Mouse (Mus musculus): ENCODE data around the gene Tldc1.

Tldc1 gene

GRCm38 (mm10) chr8:119801168-119801567 is 23.0 kb upstream of the Tldc1 start:
- DNase-seq (ENCODE audit: low read depth) = no peak

GRCm38 (mm10) chr8:119798965-119799264 is 20.7 kb upstream of the Tldc1 start:
- DNase-seq (ENCODE audit: low read depth) = no peak

GRCm38 (mm10) chr8:119798170-119798964 is 20.2 kb upstream of the Tldc1 start:
- no peak for DNase-seq (ENCODE audit: low read depth)

GRCm38 (mm10) chr8:119795651-119796050 is 17.4 kb upstream of the Tldc1 start:
- no peak for DNase-seq (ENCODE audit: low read depth)

- DNase-seq (ENCODE audit: low read depth) = no peak
These were observed 16.5 kb upstream of the Tldc1 start for GRCm38 (mm10) chr8:119794689-119795088.

- no peak for DNase-seq (ENCODE audit: low read depth)
These were observed 13.8 kb upstream of the Tldc1 start for GRCm38 (mm10) chr8:119791804-119792704.

DNA sequence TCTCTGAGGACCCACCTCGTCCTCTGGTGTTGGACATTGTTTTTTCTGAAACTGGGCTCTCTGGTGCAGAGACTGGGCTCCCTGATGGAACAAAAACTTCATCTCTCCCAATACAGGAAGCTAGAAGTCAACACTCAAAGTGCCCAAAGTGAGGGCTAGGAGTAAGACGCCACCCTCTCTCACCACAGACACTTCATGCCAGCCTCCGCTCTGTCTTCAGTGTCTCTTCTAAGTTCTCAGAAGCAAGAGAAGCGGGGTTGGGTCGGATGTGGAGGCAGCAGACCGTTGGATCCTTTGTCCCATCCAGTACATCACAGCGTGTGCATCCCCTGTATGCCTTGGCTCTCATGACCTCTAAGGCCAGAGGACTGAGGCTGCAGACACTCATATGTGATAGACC is 11.4 kb upstream of the Tldc1 start:
- no peak for DNase-seq (ENCODE audit: low read depth)

- DNase-seq (ENCODE audit: low read depth) = no peak
These were observed 10.6 kb upstream of the Tldc1 start for GRCm38 (mm10) chr8:119788607-119789381.

DNA sequence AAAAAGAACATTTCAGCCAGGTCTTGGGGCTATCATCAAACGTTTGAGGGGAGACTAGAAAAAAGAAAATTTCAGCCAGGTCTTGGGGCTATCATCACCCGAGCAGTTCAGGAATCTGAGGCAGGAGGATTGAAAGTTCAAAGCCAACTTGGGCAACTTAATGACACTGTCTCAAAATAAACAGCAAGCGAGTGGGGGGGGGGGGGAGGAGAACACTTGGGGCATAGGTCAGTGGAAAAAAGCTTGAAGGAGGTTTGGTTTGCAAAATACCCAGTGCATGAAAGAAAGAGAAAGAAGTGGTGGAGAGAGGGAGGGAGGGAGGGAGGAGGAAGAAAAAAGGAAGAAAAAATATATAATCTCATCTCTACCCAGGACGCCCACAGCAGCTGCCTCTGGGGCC is 9.1 kb upstream of the Tldc1 start:
- DNase-seq (ENCODE audit: low read depth) = no peak

DNA sequence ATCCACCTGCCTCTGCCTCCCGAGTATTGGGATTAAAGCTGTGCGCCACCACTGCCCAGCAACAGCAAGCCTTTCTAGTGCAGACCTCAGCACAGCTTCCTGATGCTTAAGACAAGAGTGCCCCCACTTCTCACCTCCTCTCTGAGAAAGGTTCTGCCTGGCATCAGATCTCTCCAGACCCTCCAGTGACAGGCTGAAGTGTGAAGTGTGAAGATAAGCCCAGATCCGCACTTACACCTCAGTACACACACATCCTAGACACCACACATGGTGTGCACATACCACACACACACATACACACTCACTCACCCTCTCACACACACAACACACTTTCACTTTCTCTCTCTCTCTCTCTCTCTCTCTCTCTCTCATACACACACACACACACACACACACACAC is 8.7 kb upstream of the Tldc1 start:
- no peak for DNase-seq (ENCODE audit: low read depth)

DNA sequence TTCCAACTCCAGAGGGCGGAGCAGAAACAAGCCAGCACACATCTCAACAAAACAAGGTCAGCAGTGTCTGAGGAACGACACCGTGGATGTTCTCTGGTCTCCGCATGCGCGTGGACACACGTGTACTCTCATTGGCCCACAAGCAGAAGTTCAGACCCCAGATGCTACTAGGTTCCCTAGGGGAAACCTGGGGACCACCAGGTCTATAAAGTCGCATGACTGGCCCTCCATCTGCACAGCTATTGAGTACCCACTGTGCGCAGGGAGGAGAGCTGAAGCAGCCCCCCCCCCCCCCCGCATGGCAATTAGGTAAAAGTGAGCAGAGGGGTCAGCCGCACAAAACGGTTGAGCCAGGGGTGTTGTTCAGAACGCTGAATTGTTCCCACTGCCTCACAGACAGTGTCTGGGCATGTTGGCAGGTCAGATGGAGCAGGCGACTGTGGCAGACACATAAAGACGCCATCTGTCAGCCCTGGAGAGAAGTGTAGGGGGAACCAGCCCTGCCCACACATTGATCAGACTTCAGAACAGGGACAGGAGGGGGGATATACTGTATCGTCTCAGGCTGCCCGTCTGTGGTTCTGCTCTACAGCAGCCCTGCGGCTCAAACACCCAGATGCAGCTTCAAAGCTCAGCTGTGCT is 7.7 kb upstream of the Tldc1 start:
- DNase-seq (ENCODE audit: low read depth) = no peak

GRCm38 (mm10) chr8:119784676-119785075 is 6.5 kb upstream of the Tldc1 start:
- DNase-seq (ENCODE audit: low read depth) = no peak

DNA sequence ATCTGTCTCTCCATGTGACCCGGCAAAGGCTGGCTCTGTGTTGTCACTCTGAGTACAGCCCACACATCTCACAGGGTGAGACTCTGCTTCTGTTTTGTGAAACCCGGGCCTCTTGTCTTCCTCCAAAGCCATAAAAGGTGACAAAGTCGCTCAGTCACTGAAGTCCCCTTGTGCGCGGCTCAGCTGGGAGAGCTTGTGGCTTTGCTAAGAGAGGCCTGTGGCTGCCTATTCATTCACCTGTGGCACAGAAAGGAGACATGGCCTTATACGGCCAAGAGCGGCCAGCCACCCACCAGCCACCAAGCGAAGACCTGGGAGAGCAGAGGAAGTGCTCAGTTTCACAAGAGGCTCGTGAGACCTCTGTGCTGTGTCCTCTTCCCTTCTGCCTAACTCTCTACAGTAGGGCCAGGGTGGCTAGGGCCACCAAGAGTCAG is 5.9 kb upstream of the Tldc1 start:
- no peak for DNase-seq (ENCODE audit: low read depth)

GRCm38 (mm10) chr8:119783579-119783978 is 5.4 kb upstream of the Tldc1 start:
- DNase-seq (ENCODE audit: low read depth) = no peak

DNA sequence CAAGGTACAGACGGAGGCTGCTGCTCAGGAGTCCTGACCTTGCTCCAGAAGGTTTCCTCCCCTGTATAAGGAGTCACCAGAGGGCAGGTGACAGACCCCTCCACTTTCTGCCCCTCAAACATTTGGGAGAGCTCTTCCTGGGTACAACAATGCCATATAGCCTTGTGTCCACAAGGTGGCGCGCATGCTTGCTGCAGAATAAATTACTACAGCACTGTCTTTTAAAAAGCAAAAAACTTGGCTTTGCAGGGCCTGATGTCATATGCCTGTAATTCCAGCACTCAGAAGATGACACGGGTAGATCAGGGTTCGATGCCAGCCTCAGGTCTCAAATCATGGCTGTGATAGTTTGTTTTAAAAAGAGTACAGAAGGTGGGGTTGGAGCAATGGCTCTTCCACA is 4.5 kb upstream of the Tldc1 start:
- no peak for DNase-seq (ENCODE audit: low read depth)

DNA sequence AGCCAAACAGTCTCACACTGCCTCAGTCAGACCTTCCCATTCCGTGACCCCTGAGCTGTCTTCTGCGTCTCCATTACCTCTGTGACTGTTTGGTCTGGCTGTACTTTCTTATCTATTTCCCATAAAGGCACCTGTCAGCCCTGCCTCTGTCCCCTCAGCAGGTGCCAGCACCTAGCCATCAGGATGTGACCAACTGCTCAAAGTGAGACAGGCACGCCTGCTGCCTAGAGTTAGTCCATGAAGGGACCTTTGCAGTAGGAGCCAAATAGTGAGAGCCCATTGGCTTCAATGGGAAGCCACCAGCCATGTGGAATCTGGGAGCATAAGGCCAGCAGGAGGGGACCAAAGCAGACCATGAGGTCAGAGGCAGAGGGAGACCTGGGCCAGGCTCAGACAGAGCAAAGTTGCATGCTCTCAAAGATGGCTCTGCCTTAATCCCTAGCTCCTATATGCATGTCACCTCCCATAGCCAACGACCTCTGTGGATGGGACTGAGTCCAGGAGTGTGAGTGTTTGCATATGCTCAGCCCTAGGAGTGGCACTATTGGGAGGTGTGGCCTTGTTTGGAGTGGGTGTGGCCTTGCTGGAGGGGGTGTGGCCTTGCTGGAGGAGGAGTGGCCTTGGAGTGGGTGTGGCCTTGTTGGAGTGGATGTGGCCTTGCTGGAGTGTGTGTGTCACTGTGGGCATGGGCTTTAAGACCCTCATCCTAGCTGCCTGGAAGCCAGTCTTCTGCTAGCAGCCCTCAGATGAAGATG is 3.0 kb upstream of the Tldc1 start:
- no peak for DNase-seq (ENCODE audit: low read depth)

DNA sequence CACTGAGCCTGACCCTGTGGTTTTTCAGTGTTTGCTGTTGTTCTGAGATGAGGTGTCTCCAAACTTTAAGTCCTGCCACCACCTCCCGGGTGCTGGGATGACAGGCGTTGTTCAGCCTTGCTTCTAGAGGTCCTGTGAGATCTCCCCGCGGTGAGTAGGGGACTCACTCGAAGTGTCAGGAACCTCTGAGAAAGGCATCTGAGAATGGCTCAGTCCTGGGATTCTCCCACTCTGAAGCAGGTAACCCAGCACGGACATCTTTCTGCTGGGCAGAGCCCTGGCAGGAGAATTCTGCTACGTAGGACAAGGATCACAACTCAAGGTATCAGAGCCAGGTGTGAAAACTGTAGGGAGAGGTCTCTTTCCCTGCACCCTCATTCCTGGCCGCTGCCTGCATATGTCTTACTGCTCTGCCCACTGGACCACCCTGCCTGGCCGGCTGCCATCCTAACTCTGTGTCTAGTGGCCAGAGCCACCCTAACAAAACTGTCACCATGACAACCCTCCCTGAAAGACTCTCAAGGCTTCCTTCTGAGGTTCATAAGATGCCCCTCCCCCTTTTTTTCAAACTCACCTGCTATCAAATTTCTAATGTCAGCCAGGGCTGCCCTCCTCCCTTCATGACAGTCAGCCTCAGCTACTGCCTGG is 2.3 kb upstream of the Tldc1 start:
- no peak for DNase-seq (ENCODE audit: low read depth)

GRCm38 (mm10) chr8:119779013-119779737 is 959 bp upstream of the Tldc1 start:
- peak; percentile 71 for DNase-seq (ENCODE audit: low read depth)

DNA sequence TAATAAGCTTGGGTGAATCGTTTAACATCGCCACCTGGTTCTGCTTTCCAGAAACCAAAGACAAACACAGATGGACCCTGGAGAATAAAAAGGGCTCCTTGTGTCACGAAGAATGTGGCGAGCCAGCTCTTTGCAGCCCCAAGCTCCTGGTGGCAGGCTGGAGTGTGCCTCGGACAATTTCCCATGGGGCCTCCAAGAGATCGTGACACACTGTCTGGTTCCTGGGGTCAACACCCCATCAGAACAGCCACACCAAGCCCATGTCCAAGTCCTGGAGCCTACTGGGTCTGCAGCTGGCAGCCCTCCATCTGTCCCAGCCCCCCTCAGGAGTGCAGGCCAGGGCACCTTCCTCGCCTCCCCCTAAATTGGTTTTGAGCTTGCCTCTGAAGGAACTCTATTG is 451 bp downstream of the Tldc1 start:
- DNase-seq (ENCODE audit: low read depth) = no peak

GRCm38 (mm10) chr8:119776668-119777245 is 1.5 kb downstream of the Tldc1 start:
- no peak for DNase-seq (ENCODE audit: low read depth)

Measured in fibroblast of lung, adult 2 months (primary cell).